Comparison of ENCODE assay signal across 16 mouse cellular contexts in genomic region chr4:88372293-88373224, GRCm38 (mm10).
A peak's percentile ranks its signal among the peaks of the same experiment; 100 is the strongest.
DNase-seq lines count a peak whose midpoint lies in the region; ATAC-seq and TF ChIP-seq lines count a peak whose summit lies in the region.
"Had no signal": no experiment of that assay in that cellular context is flagged by ENCODE, and none has a peak within 500 bp of the region (broad histone marks: within the 10 kb centered on the region; RNA-seq: fewer than 3 reads in every experiment).

No protein-coding gene starts in this region.

- no peak for DNase-seq in embryonic facial prominence, embryonic 10.5 days (ENCODE audit: low spot score)
- peak; percentile 24 for DNase-seq in forebrain, embryonic 14.5 days (ENCODE audit: low spot score)
- no peak for DNase-seq in right cerebral cortex, adult 18-20 months
- DNase-seq in left cerebral cortex, adult 2 months (ENCODE audit: extremely low spot score in 1 of 2, low spot score in 2 of 2) = no peak
- no peak for DNase-seq in kidney, postnatal 10 days
- DNase-seq: cerebellum, postnatal 25 days; heart, adult 18-20 months; kidney, adult 18-20 months; lung, embryonic 14.5 days; thymus, postnatal 25 days had no signal

- no peak for TF ChIP-seq CTCF in left cerebral cortex, adult 2 months (IDR thresholded peaks at IDR 0.05)

- H3K27ac ChIP-seq in embryonic facial prominence, embryonic 10.5 days (replicated peaks) = peak overlapping the region; percentile 40; the same call in 1 of the 2 replicates
- H3K27ac ChIP-seq in forebrain, embryonic 14.5 days (ENCODE audit: low read depth, low read length) = no peak overlapping the region
- H3K27ac ChIP-seq in hindbrain, embryonic 15.5 days (replicated peaks) = peak overlapping the region; percentile 45; the same call in 1 of the 2 replicates
- H3K27ac ChIP-seq in midbrain, embryonic 15.5 days = peak overlapping the region; percentile 70
- H3K27ac ChIP-seq in left cerebral cortex, adult 2 months = no peak overlapping the region
- H3K27ac ChIP-seq: embryonic facial prominence, embryonic 13.5 days; heart, embryonic 15.5 days; liver, embryonic 12.5 days had no signal

- WGBS in embryonic facial prominence, embryonic 10.5 days = 79% methylated on average over 18 of the region's 18 CpGs
- WGBS in forebrain, embryonic 14.5 days = 49% methylated on average over 18 of the region's 18 CpGs
- WGBS in hindbrain, embryonic 15.5 days = 50% methylated on average over 18 of the region's 18 CpGs
- 39% methylated on average over 18 of the region's 18 CpGs for WGBS in midbrain, embryonic 15.5 days

- no peaks in the 10 kb centered on the region for H3K9me3 ChIP-seq in embryonic facial prominence, embryonic 10.5 days
- no peaks in the 10 kb centered on the region for H3K9me3 ChIP-seq in forebrain, embryonic 14.5 days (replicated peaks; ENCODE audit: control insufficient read depth, low read length)
- no peaks in the 10 kb centered on the region for H3K9me3 ChIP-seq in hindbrain, embryonic 15.5 days
- no peaks in the 10 kb centered on the region for H3K9me3 ChIP-seq in midbrain, embryonic 15.5 days
- H3K9me3 ChIP-seq: embryonic facial prominence, embryonic 13.5 days; G1E; heart, embryonic 15.5 days; liver, embryonic 12.5 days had no signal

- no peaks in the 10 kb centered on the region for H3K27me3 ChIP-seq in embryonic facial prominence, embryonic 10.5 days (replicated peaks; ENCODE audit: low read depth, poor library complexity, severe bottlenecking)
- no peaks in the 10 kb centered on the region for H3K27me3 ChIP-seq in forebrain, embryonic 14.5 days (replicated peaks; ENCODE audit: control insufficient read depth, insufficient read depth, low read length)
- no peaks in the 10 kb centered on the region for H3K27me3 ChIP-seq in hindbrain, embryonic 15.5 days
- no peaks in the 10 kb centered on the region for H3K27me3 ChIP-seq in midbrain, embryonic 15.5 days (replicated peaks)
- H3K27me3 ChIP-seq: embryonic facial prominence, embryonic 13.5 days; heart, embryonic 15.5 days; liver, embryonic 12.5 days had no signal

- intact Hi-C loops in left cerebral cortex, adult 2 months (cut with DNase I) = no loop called here

- peak overlapping the region; percentile 8; the same call in 1 of the 2 replicates for H3K9ac ChIP-seq in forebrain, embryonic 14.5 days (ENCODE audit: low read length)
- peak overlapping the region; percentile 7; the same call in 1 of the 2 replicates for H3K9ac ChIP-seq in hindbrain, embryonic 15.5 days
- H3K9ac ChIP-seq in midbrain, embryonic 15.5 days = no peak overlapping the region
- H3K9ac ChIP-seq: embryonic facial prominence, embryonic 13.5 days; heart, embryonic 15.5 days; liver, embryonic 12.5 days; lung, embryonic 14.5 days had no signal

- H3K4me1 ChIP-seq in embryonic facial prominence, embryonic 10.5 days = no peaks in the 10 kb centered on the region
- H3K4me1 ChIP-seq in forebrain, embryonic 14.5 days (ENCODE audit: control insufficient read depth, insufficient read depth, low read length) = no peaks in the 10 kb centered on the region; the same call in 1 of the 2 replicates
- peaks cover 5% of the 10 kb centered on the region; the same call in 1 of the 2 replicates for H3K4me1 ChIP-seq in hindbrain, embryonic 15.5 days (replicated peaks)
- 0 out of 2 replicates have a peak, but pooled peaks cover 9% of the 10 kb centered on the region for H3K4me1 ChIP-seq in midbrain, embryonic 15.5 days
- H3K4me1 ChIP-seq: embryonic facial prominence, embryonic 13.5 days; liver, embryonic 12.5 days had no signal

- ATAC-seq in forebrain, embryonic 14.5 days = peak; percentile 73
- ATAC-seq in hindbrain, embryonic 15.5 days (ENCODE audit: low FRiP score, low read depth) = peak; percentile 48; the same call in 1 of the 2 replicates
- ATAC-seq in midbrain, embryonic 15.5 days (replicated peaks) = peak; percentile 67; the same call in 1 of the 2 replicates
- ATAC-seq: liver, embryonic 12.5 days had no signal

- no peak overlapping the region for H3K4me3 ChIP-seq in embryonic facial prominence, embryonic 10.5 days
- no peak overlapping the region for H3K4me3 ChIP-seq in forebrain, embryonic 14.5 days (ENCODE audit: low read depth, low read length)
- no peak overlapping the region for H3K4me3 ChIP-seq in hindbrain, embryonic 15.5 days
- no peak overlapping the region for H3K4me3 ChIP-seq in midbrain, embryonic 15.5 days
- H3K4me3 ChIP-seq in left cerebral cortex, adult 2 months = no peak overlapping the region
- H3K4me3 ChIP-seq: embryonic facial prominence, embryonic 13.5 days; heart, embryonic 15.5 days; liver, embryonic 12.5 days had no signal

- H3K4me2 ChIP-seq in forebrain, embryonic 14.5 days (ENCODE audit: low read length) = no peak overlapping the region; the same call in 1 of the 2 replicates
- no peak overlapping the region for H3K4me2 ChIP-seq in hindbrain, embryonic 15.5 days
- H3K4me2 ChIP-seq in midbrain, embryonic 15.5 days = 0 out of 2 replicates have a peak overlapping the region, but pooled peaks have one; percentile 11
- H3K4me2 ChIP-seq: embryonic facial prominence, embryonic 13.5 days; heart, embryonic 15.5 days; liver, embryonic 12.5 days; lung, embryonic 14.5 days had no signal

- H3K36me3 ChIP-seq in embryonic facial prominence, embryonic 10.5 days (replicated peaks) = no peaks in the 10 kb centered on the region
- no peaks in the 10 kb centered on the region for H3K36me3 ChIP-seq in forebrain, embryonic 14.5 days (ENCODE audit: control insufficient read depth, insufficient read depth, low read length)
- H3K36me3 ChIP-seq in hindbrain, embryonic 15.5 days = no peaks in the 10 kb centered on the region
- H3K36me3 ChIP-seq in midbrain, embryonic 15.5 days (replicated peaks) = no peaks in the 10 kb centered on the region
- H3K36me3 ChIP-seq: heart, embryonic 15.5 days; liver, embryonic 12.5 days had no signal

Comparison
In these comparisons a context has a peak if more than half of its experiments do, and no peak if none do; other contexts are left out.
1. H3K27ac ChIP-seq: peak in embryonic facial prominence, embryonic 10.5 days (single experiment), hindbrain, embryonic 15.5 days (single experiment) and midbrain, embryonic 15.5 days (single experiment); none in forebrain, embryonic 14.5 days (single experiment) and left cerebral cortex, adult 2 months (single experiment).
2. Peak in every context shown above with its lines, with median percentiles within 50 percentile points of each other: ATAC-seq.